Mouse (Mus musculus) ES-E14 (cell line): ENCODE measurements around the gene Fkbpl.

ENCODE experiments used
- CHD2 ChIP-seq: IDR thresholded peaks from 2 replicates; pipeline ENCODE4 v1.6.1; 2014; ENCODE audit warnings: mild to moderate bottlenecking, low read depth, low read length, inconsistent platforms
- HCFC1 ChIP-seq: IDR thresholded peaks from 2 replicates; pipeline ENCODE4 v1.6.1; 2012; ENCODE audit warnings: low read length, inconsistent platforms, borderline replicate concordance; ENCODE audit not compliant: insufficient read depth
- MAFK ChIP-seq: IDR thresholded peaks from 2 replicates; pipeline ENCODE4 v1.6.1; 2014; ENCODE audit warnings: mild to moderate bottlenecking, low read depth, low read length, inconsistent platforms; ENCODE audit not compliant: insufficient read depth
- ZC3H11A ChIP-seq: IDR thresholded peaks from 2 replicates; pipeline ENCODE4 v1.6.1; 2012; ENCODE audit warnings: low read depth, mild to moderate bottlenecking, inconsistent platforms, low read length, borderline replicate concordance
- ZNF384 ChIP-seq: IDR thresholded peaks from 2 replicates; pipeline ENCODE4 v1.6.1; 2012; ENCODE audit warnings: low read depth, low read length, inconsistent platforms

- TF ChIP-seq HCFC1 (no peak), ZNF384 (no peak), MAFK (no peak), CHD2 (no peak), ZC3H11A (no peak)
Observed at GRCm38 (mm10) chr17:34671151-34672066, 26.8 kb downstream of the Fkbpl start.
